Mouse (Mus musculus): ENCODE data around the gene Ccl3. TPM values are rescaled to one million over a fixed set of nuclear protein-coding genes. Genes with fewer than 3 reads are reported as not detected.

Gene Ccl3
- polyA plus RNA-seq, 2 experiments, result 1.1 to 1.2 TPM

DNA sequence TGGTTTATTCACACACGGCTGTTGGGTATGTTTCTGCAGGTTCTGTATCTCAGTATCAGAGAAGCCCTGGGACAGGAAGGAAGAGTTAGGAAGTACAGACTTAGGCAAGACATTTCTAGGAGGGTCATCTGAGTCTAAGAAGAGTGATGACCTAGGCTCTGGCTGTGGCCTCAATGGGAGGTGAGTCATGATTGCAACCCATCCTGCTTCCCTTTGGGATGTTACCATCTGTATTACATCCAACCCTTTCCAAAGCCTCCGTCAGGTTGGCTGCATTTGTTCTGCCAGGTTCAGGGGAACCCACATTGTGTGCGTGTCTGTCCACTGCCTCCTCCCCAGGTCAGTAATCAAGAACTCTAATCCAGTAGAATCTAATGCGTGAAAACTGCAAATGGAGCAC lies 44.5 kb downstream of the Ccl3 start:
- Histone ChIP-seq H3K9me3 (ENCODE audit: control insufficient read depth, low read length) (no peaks in the 10 kb centered on the region), H3K4me1 (replicated peaks; ENCODE audit: control insufficient read depth in 2 of 2, insufficient read depth in 2 of 2, low read length in 1 of 2) (no peaks in the 10 kb centered on the region), H3K27me3 (ENCODE audit: control insufficient read depth, insufficient read depth, low read length) (no peaks in the 10 kb centered on the region), H3K36me3 (replicated peaks; ENCODE audit: control insufficient read depth, insufficient read depth, low read depth) (no peaks in the 10 kb centered on the region), H3K4me2 (ENCODE audit: low read depth) (no peak overlapping the region), H3K9ac (replicated peaks) (no peak overlapping the region), H3K4me3 (ENCODE audit: insufficient read depth in 1 of 2, low read depth in 2 of 2, low read length in 2 of 2) (no peak overlapping the region), H3K27ac (no peak overlapping the region)
- ATAC-seq (ENCODE audit: insufficient read depth) (no peak), DNase-seq (ENCODE audit: low read depth in 3 of 3, low spot score in 3 of 3) (no peak)
- 58% methylated on average over 4 of the region's 4 CpGs for WGBS (ENCODE audit: insufficient replicate concordance)
- TF ChIP-seq EP300 (IDR thresholded peaks at IDR 0.05; ENCODE audit: low read depth) (no peak), CTCF (IDR thresholded peaks at IDR 0.05; ENCODE audit: low read depth) (no peak)

DNA sequence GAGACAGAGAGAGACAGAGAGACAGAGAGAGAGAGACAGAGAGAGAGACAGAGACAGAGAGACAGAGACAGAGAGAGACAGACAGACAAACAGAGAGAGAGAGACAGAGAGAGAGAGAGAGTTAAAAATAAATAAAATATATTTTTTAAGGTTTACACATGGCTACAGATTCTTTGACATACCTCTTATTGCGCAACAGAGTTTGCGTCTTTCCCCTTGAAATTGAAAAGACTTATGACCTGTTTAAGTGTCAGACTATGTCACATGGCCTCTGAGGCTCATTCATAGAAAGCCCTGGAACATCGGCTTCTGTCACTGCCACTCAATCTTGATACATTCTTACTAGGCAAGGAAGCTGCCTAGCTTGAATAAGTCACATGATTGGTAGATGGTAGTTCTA lies 45.8 kb downstream of the Ccl3 start:
- 72% methylated on average over 3 of the region's 3 CpGs for WGBS (ENCODE audit: insufficient replicate concordance)

DNA sequence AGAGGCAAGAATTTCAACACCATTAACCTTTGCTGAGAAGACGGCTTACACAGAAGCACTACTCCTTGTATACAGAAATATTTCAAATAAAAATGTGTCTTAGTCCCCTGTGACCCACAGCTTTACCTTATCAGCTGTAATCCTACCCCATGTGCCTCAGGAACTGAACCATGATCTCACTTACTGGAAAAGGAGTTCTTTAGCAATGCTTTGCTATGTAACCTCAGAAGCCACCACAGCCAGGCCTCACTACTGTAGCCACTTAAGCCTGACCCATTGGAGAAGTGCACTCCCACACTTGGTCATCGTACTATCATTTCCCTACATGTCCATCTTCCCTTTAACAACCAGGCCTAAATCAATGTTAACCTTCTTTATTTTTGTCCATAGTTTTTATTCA lies 48.6 kb downstream of the Ccl3 start:
- 50% methylated on average over 2 of the region's 2 CpGs for WGBS (ENCODE audit: insufficient replicate concordance)
- no peak for ATAC-seq (ENCODE audit: insufficient read depth)

More for the DNA sequence above, 45.8 kb downstream of the Ccl3 start:
- TF ChIP-seq EP300 (IDR thresholded peaks at IDR 0.05; ENCODE audit: low read depth), result no peak
- no peak for TF ChIP-seq CTCF (IDR thresholded peaks at IDR 0.05; ENCODE audit: low read depth)
- no peak overlapping the region for H3K9ac ChIP-seq (replicated peaks)
- ATAC-seq (ENCODE audit: insufficient read depth) (no peak), DNase-seq (ENCODE audit: low read depth in 3 of 3, low spot score in 3 of 3) (no peak)
- no peaks in the 10 kb centered on the region for H3K36me3 ChIP-seq (replicated peaks; ENCODE audit: control insufficient read depth, insufficient read depth, low read depth)
- no peaks in the 10 kb centered on the region for H3K9me3 ChIP-seq (ENCODE audit: control insufficient read depth, low read length)
- no peaks in the 10 kb centered on the region for H3K4me1 ChIP-seq (replicated peaks; ENCODE audit: control insufficient read depth in 2 of 2, insufficient read depth in 2 of 2, low read length in 1 of 2)
- no peak overlapping the region for H3K27ac ChIP-seq
- no peak overlapping the region for H3K4me2 ChIP-seq (ENCODE audit: low read depth)
- no peaks in the 10 kb centered on the region for H3K27me3 ChIP-seq (ENCODE audit: control insufficient read depth, insufficient read depth, low read length)
- no peak overlapping the region for H3K4me3 ChIP-seq (ENCODE audit: insufficient read depth in 1 of 2, low read depth in 2 of 2, low read length in 2 of 2)

GRCm38 (mm10) chr11:83598991-83599390 lies 50.2 kb downstream of the Ccl3 start:
- no peak overlapping the region for H3K4me3 ChIP-seq (ENCODE audit: insufficient read depth in 1 of 2, low read depth in 2 of 2, low read length in 2 of 2)
- no peaks in the 10 kb centered on the region for H3K9me3 ChIP-seq (ENCODE audit: control insufficient read depth, low read length)
- no peak for ATAC-seq (ENCODE audit: insufficient read depth)
- no peak for DNase-seq (ENCODE audit: low read depth in 3 of 3, low spot score in 3 of 3)
- H3K9ac ChIP-seq (replicated peaks), result no peak overlapping the region
- TF ChIP-seq EP300 (IDR thresholded peaks at IDR 0.05; ENCODE audit: low read depth), result no peak
- no peak for TF ChIP-seq CTCF (IDR thresholded peaks at IDR 0.05; ENCODE audit: low read depth)
- H3K27me3 ChIP-seq (ENCODE audit: control insufficient read depth, insufficient read depth, low read length), result no peaks in the 10 kb centered on the region
- 60% methylated on average over 3 of the region's 3 CpGs for WGBS (ENCODE audit: insufficient replicate concordance)
- H3K4me1 ChIP-seq (replicated peaks; ENCODE audit: control insufficient read depth in 2 of 2, insufficient read depth in 2 of 2, low read length in 1 of 2), result no peaks in the 10 kb centered on the region
- H3K27ac ChIP-seq, result no peak overlapping the region
- H3K36me3 ChIP-seq (replicated peaks; ENCODE audit: control insufficient read depth, insufficient read depth, low read depth), result no peaks in the 10 kb centered on the region
- H3K4me2 ChIP-seq (ENCODE audit: low read depth), result no peak overlapping the region

More for the DNA sequence above, 48.6 kb downstream of the Ccl3 start:
- Histone ChIP-seq H3K4me3 (ENCODE audit: insufficient read depth in 1 of 2, low read depth in 2 of 2, low read length in 2 of 2) (no peak overlapping the region), H3K9ac (replicated peaks) (no peak overlapping the region), H3K9me3 (ENCODE audit: control insufficient read depth, low read length) (no peaks in the 10 kb centered on the region), H3K4me2 (ENCODE audit: low read depth) (no peak overlapping the region), H3K4me1 (replicated peaks; ENCODE audit: control insufficient read depth in 2 of 2, insufficient read depth in 2 of 2, low read length in 1 of 2) (no peaks in the 10 kb centered on the region), H3K27me3 (ENCODE audit: control insufficient read depth, insufficient read depth, low read length) (no peaks in the 10 kb centered on the region), H3K27ac (no peak overlapping the region), H3K36me3 (replicated peaks; ENCODE audit: control insufficient read depth, insufficient read depth, low read depth) (no peaks in the 10 kb centered on the region)
- no peak for TF ChIP-seq CTCF (IDR thresholded peaks at IDR 0.05; ENCODE audit: low read depth)
- TF ChIP-seq EP300 (IDR thresholded peaks at IDR 0.05; ENCODE audit: low read depth), result no peak
- no peak for DNase-seq (ENCODE audit: low read depth in 3 of 3, low spot score in 3 of 3)

DNA sequence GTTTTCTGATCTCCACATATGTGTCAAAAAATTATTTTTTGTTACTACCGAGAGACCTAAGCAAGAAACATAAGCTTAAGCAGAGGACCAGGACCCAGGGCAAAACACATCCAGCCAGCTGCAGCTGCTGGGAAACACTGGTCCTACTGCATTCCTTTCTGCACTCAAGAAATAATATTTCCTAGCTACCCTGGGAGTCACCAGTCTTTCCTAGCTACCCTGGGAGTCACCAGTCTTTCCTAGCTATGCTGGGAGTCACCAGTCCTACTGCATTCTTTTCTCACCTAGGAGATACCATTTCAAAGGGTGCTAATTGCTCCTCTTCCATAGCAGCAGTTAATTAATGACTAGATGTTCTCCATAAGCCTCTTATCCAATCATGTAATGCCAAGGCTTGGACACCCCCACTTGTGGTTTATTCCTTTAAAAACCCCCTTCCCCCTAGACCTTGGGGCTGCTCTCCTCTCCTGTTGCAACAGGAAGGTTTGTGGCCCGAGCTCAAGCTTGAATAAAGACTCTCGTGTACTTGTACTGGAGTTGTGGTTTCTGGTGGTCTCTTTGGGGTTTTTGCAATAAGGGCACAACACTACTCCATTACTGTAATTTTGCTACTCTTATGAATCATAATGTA lies 50.8 kb downstream of the Ccl3 start:
- 38% methylated on average over 3 of the region's 3 CpGs for WGBS (ENCODE audit: insufficient replicate concordance)
- H3K9me3 ChIP-seq (ENCODE audit: control insufficient read depth, low read length), result no peaks in the 10 kb centered on the region
- no peak for DNase-seq (ENCODE audit: low read depth in 3 of 3, low spot score in 3 of 3)
- TF ChIP-seq CTCF (IDR thresholded peaks at IDR 0.05; ENCODE audit: low read depth) (no peak), EP300 (IDR thresholded peaks at IDR 0.05; ENCODE audit: low read depth) (no peak)
- H3K4me3 ChIP-seq (ENCODE audit: insufficient read depth in 1 of 2, low read depth in 2 of 2, low read length in 2 of 2), result no peak overlapping the region
- no peak overlapping the region for H3K9ac ChIP-seq (replicated peaks)
- no peaks in the 10 kb centered on the region for H3K27me3 ChIP-seq (ENCODE audit: control insufficient read depth, insufficient read depth, low read length)
- no peak for ATAC-seq (ENCODE audit: insufficient read depth)
- no peak overlapping the region for H3K4me2 ChIP-seq (ENCODE audit: low read depth)
- H3K36me3 ChIP-seq (replicated peaks; ENCODE audit: control insufficient read depth, insufficient read depth, low read depth), result no peaks in the 10 kb centered on the region
- no peak overlapping the region for H3K27ac ChIP-seq
- no peaks in the 10 kb centered on the region for H3K4me1 ChIP-seq (replicated peaks; ENCODE audit: control insufficient read depth in 2 of 2, insufficient read depth in 2 of 2, low read length in 1 of 2)

Other genes starting within 250 kb of the Ccl3 start
- 0.31 and 0.35 TPM in 2 replicates for gene Rasl10b, start 240.2 kb downstream of the Ccl3 start, polyA plus RNA-seq (2012; rRNA removed)
- gene Rasl10b, start 240.2 kb downstream of the Ccl3 start, polyA plus RNA-seq (2014; fragmentation: Nextera tagmentation; extraction: Ambion mirVana), result 0.06 and 0.13 TPM in 2 replicates
- not detected in 2 replicates for gene Gas2l2, start 219.9 kb downstream of the Ccl3 start, polyA plus RNA-seq (2012; rRNA removed)
- gene Gas2l2, start 219.9 kb downstream of the Ccl3 start, polyA plus RNA-seq (2014; fragmentation: Nextera tagmentation; extraction: Ambion mirVana), result not detected in 2 replicates
- 2.1 and 2.8 TPM in 2 replicates for gene 1700020L24Rik, start 211.7 kb downstream of the Ccl3 start, polyA plus RNA-seq (2012; rRNA removed)
- gene 1700020L24Rik, start 211.7 kb downstream of the Ccl3 start, polyA plus RNA-seq (2014; fragmentation: Nextera tagmentation; extraction: Ambion mirVana), result 1.6 and 1.9 TPM in 2 replicates
- gene Mmp28, start 186.3 kb downstream of the Ccl3 start, polyA plus RNA-seq (2012; rRNA removed), result 0.31 and 0.34 TPM in 2 replicates
- gene Mmp28, start 186.3 kb downstream of the Ccl3 start, polyA plus RNA-seq (2014; fragmentation: Nextera tagmentation; extraction: Ambion mirVana), result 0.10 and 0.24 TPM in 2 replicates
- gene Taf15, start 176.3 kb downstream of the Ccl3 start, polyA plus RNA-seq (2012; rRNA removed), result 18.4 and 43.1 TPM in 2 replicates
- 1.9 and 2.2 TPM in 2 replicates for gene Taf15, start 176.3 kb downstream of the Ccl3 start, polyA plus RNA-seq (2014; fragmentation: Nextera tagmentation; extraction: Ambion mirVana)
- gene Heatr9, start 127.2 kb downstream of the Ccl3 start, polyA plus RNA-seq (2012; rRNA removed), result not detected in 2 replicates
- not detected in 2 replicates for gene Heatr9, start 127.2 kb downstream of the Ccl3 start, polyA plus RNA-seq (2014; fragmentation: Nextera tagmentation; extraction: Ambion mirVana)
- 0.39 and 0.42 TPM in 2 replicates for gene Ccl5, start 118.8 kb downstream of the Ccl3 start, polyA plus RNA-seq (2012; rRNA removed)
- gene Ccl5, start 118.8 kb downstream of the Ccl3 start, polyA plus RNA-seq (2014; fragmentation: Nextera tagmentation; extraction: Ambion mirVana), result 0.77 and 0.95 TPM in 2 replicates
- 5.7 and 9.7 TPM in 2 replicates for gene Ccl9, start 70.7 kb downstream of the Ccl3 start, polyA plus RNA-seq (2012; rRNA removed)
- gene Ccl9, start 70.7 kb downstream of the Ccl3 start, polyA plus RNA-seq (2014; fragmentation: Nextera tagmentation; extraction: Ambion mirVana), result 33.4 and 35.5 TPM in 2 replicates
- gene Ccl6, start 56.3 kb downstream of the Ccl3 start, polyA plus RNA-seq (2012; rRNA removed), result 2.4 and 2.6 TPM in 2 replicates
- gene Ccl6, start 56.3 kb downstream of the Ccl3 start, polyA plus RNA-seq (2014; fragmentation: Nextera tagmentation; extraction: Ambion mirVana), result 9.2 and 12.7 TPM in 2 replicates
- not detected in 2 replicates for gene Rpl9-ps1, start 3.7 kb downstream of the Ccl3 start, polyA plus RNA-seq (2012; rRNA removed)
- gene Rpl9-ps1, start 3.7 kb downstream of the Ccl3 start, polyA plus RNA-seq (2014; fragmentation: Nextera tagmentation; extraction: Ambion mirVana), result not detected in 2 replicates
- 0.31 and 0.45 TPM in 2 replicates for gene Ccl4, start 13.2 kb upstream of the Ccl3 start, polyA plus RNA-seq (2012; rRNA removed)
- 0.30 and 0.84 TPM in 2 replicates for gene Ccl4, start 13.2 kb upstream of the Ccl3 start, polyA plus RNA-seq (2014; fragmentation: Nextera tagmentation; extraction: Ambion mirVana)
- 7.4 and 7.9 TPM in 2 replicates for gene Wfdc17, start 54.6 kb upstream of the Ccl3 start, polyA plus RNA-seq (2012; rRNA removed)
- gene Wfdc17, start 54.6 kb upstream of the Ccl3 start, polyA plus RNA-seq (2014; fragmentation: Nextera tagmentation; extraction: Ambion mirVana), result 15.6 and 21.7 TPM in 2 replicates
- not detected in 2 replicates for gene Wfdc18, start 59.7 kb upstream of the Ccl3 start, polyA plus RNA-seq (2012; rRNA removed)
- gene Wfdc18, start 59.7 kb upstream of the Ccl3 start, polyA plus RNA-seq (2014; fragmentation: Nextera tagmentation; extraction: Ambion mirVana), result not detected in 2 replicates
- 4.9 and 6.5 TPM in 2 replicates for gene Wfdc21, start 97.6 kb upstream of the Ccl3 start, polyA plus RNA-seq (2012; rRNA removed)
- 12.4 and 22.8 TPM in 2 replicates for gene Wfdc21, start 97.6 kb upstream of the Ccl3 start, polyA plus RNA-seq (2014; fragmentation: Nextera tagmentation; extraction: Ambion mirVana)
- 3.6 and 3.8 TPM in 2 replicates for gene Heatr6, start 104.3 kb upstream of the Ccl3 start, polyA plus RNA-seq (2012; rRNA removed)
- gene Heatr6, start 104.3 kb upstream of the Ccl3 start, polyA plus RNA-seq (2014; fragmentation: Nextera tagmentation; extraction: Ambion mirVana), result 5.6 and 6.0 TPM in 2 replicates
- 1.8 and 2.2 TPM in 2 replicates for gene Hnf1b, start 200.7 kb upstream of the Ccl3 start, polyA plus RNA-seq (2012; rRNA removed)
- gene Hnf1b, start 200.7 kb upstream of the Ccl3 start, polyA plus RNA-seq (2014; fragmentation: Nextera tagmentation; extraction: Ambion mirVana), result 2.4 and 2.9 TPM in 2 replicates

All from liver, embryonic 14.5 days (tissue).